Mouse (Mus musculus) liver (tissue): ENCODE measurements around the gene Pear1.
"Not testable (repeated sequence)": the region's sequence is repeated elsewhere in the genome, so short reads cannot be mapped to it uniquely, and the experiment has no call there.

Experiments
- DNase-seq: peaks from one replicate; pipeline ENCODE4 v3.0.0-alpha.2; 2020; ENCODE audit warnings: mixed read lengths

Pear1 gene

GRCm38 (mm10) chr3:87824206-87824605 lies at the start of gene Pear1:
Gene Pear1, minus strand, starts transcription at chr3:87824306.
- DNase-seq: not testable (repeated sequence)

- DNase-seq: not testable (repeated sequence)
Measured at GRCm38 (mm10) chr3:87864111-87864510, 40.0 kb upstream of the Pear1 start.

DNA sequence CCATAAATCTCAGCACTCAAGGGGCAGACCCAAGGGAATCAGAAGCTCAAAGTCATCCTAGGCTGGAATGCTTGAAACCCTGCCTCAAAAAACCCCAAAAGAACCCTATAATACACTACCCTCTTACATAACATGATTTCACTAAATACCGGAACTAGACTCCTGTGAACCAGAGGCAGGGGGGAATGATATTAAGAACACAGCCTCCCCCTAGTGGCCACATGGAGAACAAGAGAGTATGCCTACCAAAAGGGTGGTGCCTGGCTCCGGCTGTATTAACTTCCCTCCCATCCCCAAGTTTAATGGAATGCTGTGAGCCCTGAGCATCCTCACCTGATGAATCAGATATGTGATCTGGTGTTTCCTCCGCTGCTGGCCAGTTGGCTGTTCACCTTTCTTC lies 35.7 kb upstream of the Pear1 start:
- DNase-seq: peak; percentile 46

DNA sequence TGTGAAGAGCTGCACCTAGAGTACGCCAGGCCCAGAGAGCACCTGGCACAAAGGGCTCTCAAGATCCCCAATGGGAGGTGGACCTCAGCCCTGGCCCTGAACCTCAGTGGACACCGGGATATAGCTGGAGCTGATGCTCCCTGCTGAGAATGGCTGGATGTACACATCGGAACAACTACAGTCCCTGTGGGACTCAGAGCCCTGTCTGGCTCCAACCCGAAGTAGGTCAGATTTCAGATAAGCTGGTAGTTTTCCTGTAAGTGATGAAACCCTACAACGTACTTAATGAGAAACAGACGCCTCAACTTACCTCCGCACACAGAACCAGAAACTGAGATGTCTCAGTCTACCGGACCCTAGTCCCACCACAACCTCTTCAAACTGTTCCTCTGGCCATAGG lies 33.6 kb upstream of the Pear1 start:
- DNase-seq: no peak

GRCm38 (mm10) chr3:87855936-87856335 lies 31.8 kb upstream of the Pear1 start:
- DNase-seq: no peak

- DNase-seq: no peak
Measured at GRCm38 (mm10) chr3:87854795-87855568, 30.9 kb upstream of the Pear1 start.

GRCm38 (mm10) chr3:87849117-87849516 lies 25.0 kb upstream of the Pear1 start:
- DNase-seq: no peak

DNA sequence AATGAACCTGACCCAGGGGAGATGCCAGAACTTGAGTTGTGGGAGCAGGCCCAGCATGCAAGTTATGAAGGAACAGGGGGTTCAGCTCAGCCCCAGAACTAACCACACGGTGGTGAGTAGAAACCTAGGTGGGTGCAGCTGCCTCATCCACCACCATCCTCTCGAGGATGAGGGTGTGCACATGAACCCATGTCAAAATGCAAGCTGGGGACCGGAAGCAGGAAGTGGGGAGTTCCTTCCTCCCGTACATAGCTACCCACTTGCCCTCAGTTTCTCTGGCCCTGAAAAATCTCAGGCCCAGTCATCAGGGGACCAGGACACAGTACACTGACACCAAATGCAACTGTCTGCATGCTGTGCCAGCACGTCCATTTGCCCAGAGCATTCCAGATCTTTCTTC lies 23.6 kb upstream of the Pear1 start:
- DNase-seq: no peak

- DNase-seq: no peak
Measured at GRCm38 (mm10) chr3:87846650-87847110, 22.6 kb upstream of the Pear1 start, which contains the start of gene Sh2d2a. Gene Sh2d2a, plus strand, starts transcription at chr3:87846755.

- no peak for DNase-seq
Measured at GRCm38 (mm10) chr3:87846186-87846585, 22.1 kb upstream of the Pear1 start.

- no peak for DNase-seq
Measured at GRCm38 (mm10) chr3:87844981-87845380, 20.9 kb upstream of the Pear1 start.

DNA sequence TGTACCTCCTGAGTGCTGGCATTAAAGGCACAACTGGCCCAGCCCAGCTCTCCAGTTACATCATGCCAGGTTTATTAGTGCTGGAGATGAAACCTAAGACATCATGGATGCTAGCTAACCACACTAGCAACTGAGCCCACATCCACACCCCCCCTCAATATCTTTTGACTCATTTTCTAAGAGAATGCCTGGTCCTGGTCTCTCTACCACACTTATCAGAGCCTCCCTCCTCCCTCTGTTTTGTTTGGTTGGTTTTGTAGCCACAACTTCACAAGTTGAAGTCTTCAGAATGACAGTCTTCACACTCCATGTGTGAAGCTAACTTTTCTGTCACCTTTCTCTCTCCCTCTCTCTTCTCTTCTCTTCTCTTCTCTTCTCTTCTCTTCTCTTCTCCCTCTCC lies 16.8 kb upstream of the Pear1 start:
- no peak for DNase-seq

- DNase-seq: peak; percentile 69
Measured at GRCm38 (mm10) chr3:87838622-87839021, 14.5 kb upstream of the Pear1 start.

- no peak for DNase-seq
Measured at GRCm38 (mm10) chr3:87833482-87833881, 9.4 kb upstream of the Pear1 start.

DNA sequence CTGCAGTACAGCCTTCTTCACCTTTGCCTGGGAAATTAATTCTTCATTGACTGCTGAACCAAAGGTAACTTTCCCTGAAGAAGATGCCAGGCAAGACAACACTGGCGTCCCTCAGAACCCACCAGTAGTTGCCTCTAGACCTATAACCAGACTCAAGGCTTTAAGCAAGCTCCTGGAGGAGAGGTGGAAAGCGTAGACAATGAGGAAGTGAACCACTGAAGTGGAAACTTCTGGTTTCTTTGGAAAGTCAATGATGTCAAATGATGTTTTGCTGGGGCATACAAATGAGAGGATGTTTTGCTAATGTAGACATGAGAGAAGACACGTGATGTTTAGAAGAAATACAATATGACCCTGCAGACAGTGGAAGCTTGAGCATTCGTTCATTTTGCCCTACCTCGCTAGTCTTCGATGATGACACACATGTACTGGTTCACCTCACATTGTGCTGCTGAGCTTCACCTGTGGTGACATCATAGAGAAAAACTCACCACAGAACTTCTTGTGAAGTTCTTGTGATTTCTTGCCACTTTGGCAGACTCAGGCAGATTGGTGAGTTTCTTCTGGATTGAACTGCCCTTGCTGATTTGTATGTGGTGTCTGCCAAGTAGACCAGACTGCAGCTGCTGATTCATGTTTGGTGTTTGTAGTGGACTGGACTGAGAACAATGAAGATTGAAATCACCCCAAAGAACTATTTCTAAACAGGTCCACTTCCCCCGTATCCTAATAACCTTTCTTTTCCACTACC lies 8.2 kb upstream of the Pear1 start:
- DNase-seq: no peak

DNA sequence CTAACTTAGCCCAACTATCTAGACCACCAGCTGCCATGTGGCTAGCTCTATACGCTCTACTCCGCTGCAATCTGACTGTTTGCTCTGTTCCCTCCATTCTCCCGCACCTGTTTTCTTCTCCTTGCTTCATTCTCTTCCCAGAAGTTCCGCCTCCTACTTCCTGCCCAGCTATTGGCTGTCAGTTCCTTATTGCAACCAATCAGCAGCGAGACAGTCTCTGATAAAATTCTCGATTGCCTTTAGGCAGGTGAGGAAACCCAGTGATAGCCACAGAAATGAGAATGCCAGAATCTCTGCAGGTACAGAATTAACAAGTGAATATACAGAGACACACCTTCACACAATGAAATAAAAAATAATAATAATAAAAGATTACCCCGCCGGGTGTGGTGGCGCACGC lies 4.9 kb upstream of the Pear1 start:
- DNase-seq: no peak

DNA sequence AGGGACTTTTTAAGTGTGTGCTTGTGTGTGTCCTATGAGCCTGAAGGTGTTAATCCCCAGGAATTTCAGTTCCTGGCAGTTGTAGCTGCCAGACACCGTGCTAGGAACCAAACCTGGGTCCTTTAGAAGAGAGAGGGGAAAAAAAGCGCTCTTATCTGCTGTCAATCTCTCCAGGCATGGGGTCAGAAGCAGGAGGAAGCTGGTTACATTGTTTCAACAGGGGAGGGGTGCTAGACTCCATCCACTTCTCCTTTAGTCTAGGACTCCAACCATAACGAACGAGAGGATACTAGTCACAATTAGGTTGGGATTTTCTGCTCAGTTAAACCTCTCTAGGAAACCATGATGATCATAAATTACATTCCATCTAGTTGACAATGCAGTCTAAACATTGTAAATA lies 4.3 kb upstream of the Pear1 start:
- no peak for DNase-seq

DNA sequence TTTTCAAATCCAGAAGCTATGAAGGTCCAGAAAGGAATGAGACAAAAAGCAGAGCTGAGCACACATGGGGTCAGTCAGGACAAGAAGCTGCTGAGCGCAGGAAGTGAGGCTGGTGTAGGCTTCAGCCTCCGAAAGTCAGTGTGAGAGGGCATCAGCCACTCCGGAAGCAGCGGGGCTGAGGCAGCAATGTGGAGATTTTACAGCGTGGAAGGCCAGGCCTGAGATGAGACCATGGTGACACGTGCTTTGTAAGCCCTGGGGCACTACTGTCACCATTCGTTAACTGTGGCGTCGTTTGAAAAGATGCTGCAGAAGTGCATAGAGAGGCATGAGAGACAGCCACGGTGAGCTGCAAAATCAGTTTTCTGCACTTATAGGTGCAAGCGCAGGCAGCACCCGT lies 5.9 kb downstream of the Pear1 start:
- no peak for DNase-seq

DNA sequence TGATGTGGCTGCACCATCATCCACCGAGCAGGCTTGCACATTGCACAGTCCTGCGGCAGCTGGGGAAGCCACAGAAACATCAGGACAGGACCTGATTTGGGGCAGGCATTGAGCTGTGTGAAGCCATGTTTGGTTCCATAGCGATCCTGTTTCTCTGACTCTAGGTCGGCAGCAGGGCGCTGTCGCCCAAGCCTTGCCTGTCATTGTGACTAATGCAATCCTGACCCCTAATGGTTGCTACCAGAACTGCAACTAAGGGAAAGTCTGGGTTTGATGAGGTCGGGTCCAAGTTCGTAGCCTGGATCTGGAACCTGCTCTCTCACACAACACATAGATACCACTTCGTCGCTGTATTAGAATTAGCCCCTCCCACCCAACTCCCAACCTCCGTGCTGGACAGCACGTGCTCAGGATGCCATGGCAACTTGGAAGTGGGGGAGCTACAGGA lies 7.4 kb downstream of the Pear1 start:
- DNase-seq: peak; percentile 67

DNA sequence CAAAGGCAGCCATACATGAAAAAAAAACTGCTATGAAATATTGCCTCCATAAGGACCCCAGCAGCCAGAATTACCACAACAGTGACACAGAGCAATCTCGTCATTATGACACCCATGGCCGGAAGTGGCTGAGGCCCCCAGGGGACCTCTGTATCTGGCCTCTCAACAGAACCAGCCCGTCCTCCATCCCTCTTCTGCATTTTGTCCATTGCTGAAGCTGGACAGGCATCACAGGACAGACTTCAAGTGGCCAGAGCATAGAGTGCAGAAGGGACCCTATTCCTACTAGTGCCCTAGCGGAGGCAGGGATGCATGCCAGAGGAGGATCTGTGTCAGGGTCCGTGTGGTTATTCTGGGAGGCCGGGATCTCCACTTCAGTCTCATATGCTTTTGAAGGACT lies 7.9 kb downstream of the Pear1 start:
- no peak for DNase-seq

GRCm38 (mm10) chr3:87812873-87813272 lies 11.2 kb downstream of the Pear1 start:
- no peak for DNase-seq

DNA sequence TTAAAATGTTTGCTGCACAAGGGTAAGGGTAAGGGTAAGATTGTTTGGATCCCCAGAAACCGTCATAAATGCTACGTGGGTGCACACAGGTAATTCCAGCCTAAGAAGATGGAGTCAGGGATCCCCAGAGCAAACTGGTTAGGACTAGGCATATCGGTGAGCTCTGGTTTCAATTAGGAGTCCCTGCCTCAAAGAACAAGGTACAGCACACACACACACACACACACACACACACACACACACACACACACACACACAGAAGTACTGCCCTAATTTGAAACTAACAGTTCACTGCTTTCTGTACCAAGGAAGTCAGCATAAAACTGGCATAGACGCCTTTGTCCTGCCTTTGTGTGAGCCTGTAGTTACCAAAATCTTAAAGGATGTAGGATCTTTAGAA lies 11.7 kb downstream of the Pear1 start:
- no peak for DNase-seq

DNA sequence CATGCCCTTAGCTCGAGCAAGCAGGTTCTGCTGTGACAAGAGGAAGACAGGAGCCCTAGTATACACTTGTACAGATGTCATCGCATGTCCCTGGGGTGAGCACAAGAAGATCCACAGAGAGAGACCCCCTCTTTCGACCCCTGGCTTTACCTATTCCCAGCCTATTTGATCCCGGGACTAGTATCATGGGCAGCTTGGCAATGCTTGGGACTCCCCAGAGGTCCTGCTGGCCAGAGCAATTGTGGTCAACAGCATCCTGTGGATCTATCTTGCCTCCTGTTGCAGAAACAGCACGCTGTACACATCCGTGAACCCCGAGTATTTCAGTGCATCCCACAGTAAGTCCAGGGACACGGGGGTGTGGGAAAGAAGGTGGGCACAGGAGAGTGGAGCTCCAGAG lies 12.8 kb downstream of the Pear1 start:
- no peak for DNase-seq

- peak; percentile 21 for DNase-seq
Measured at GRCm38 (mm10) chr3:87809322-87809962, 14.7 kb downstream of the Pear1 start.
